Mouse (Mus musculus): ENCODE measurements around the gene Sorbs2.

- TF ChIP-seq HCFC1 (IDR thresholded peaks at IDR 0.05; ENCODE audit: borderline replicate concordance, insufficient read depth, low read length) (no peak), ZC3H11A (IDR thresholded peaks at IDR 0.05; ENCODE audit: borderline replicate concordance, low read depth, low read length) (no peak), CHD2 (IDR thresholded peaks at IDR 0.05; ENCODE audit: low read depth, low read length) (no peak)
Observed at GRCm38 (mm10) chr8:45743326-45743725, 235.7 kb downstream of the Sorbs2 start.

Data from ES-E14 (cell line).